Mouse (Mus musculus): ENCODE data around the gene Ptger3. TPM values are rescaled to one million over a fixed set of nuclear protein-coding genes. Genes with fewer than 3 reads are reported as not detected.

Gene Ptger3
- polyA plus RNA-seq, 2 experiments = 1.4 to 2.3 TPM

DNA sequence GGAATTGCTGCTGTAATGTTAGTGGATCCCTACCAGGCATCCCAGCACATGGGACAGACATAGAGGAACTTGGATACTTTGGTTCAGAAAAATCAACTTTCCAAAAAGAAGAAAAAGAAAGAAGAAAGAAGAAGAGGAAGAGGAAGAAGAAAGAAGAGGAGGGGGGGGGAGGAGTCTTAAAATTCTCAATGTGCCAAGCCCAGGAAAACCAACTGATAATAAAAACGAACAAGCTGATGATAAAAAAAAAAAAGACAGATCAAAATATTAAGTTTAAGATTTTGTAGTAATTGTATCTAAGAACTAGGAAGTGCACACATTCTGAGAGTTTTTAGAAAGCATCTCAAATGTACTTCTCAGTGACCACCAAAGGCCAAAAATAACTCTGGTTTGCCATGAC is 10.2 kb downstream of the Ptger3 start:
- DNase-seq (ENCODE audit: low read depth in 3 of 3, low spot score in 3 of 3) (no peak), ATAC-seq (ENCODE audit: insufficient read depth) (no peak)
- peaks cover 3 to 48% of the 10 kb centered on the region in 2 experiments; a peak in 3 of 4 replicates for H3K4me1 ChIP-seq (replicated peaks; ENCODE audit: control insufficient read depth in 2 of 2, insufficient read depth in 2 of 2, low read length in 1 of 2)
- no peaks in the 10 kb centered on the region for H3K36me3 ChIP-seq (replicated peaks; ENCODE audit: control insufficient read depth, insufficient read depth, low read depth)
- TF ChIP-seq CTCF (IDR thresholded peaks at IDR 0.05; ENCODE audit: low read depth) = no peak
- no peak for TF ChIP-seq EP300 (IDR thresholded peaks at IDR 0.05; ENCODE audit: low read depth)
- no peaks in the 10 kb centered on the region for H3K9me3 ChIP-seq (ENCODE audit: control insufficient read depth, low read length)
- no peak overlapping the region for H3K27ac ChIP-seq
- H3K27me3 ChIP-seq (ENCODE audit: control insufficient read depth, insufficient read depth, low read length) = no peaks in the 10 kb centered on the region
- 0% methylated on average over 1 of the region's 1 CpGs for WGBS (ENCODE audit: insufficient replicate concordance)
- no peak overlapping the region for H3K4me2 ChIP-seq (ENCODE audit: low read depth)
- H3K4me3 ChIP-seq (ENCODE audit: insufficient read depth in 1 of 2, low read depth in 2 of 2, low read length in 2 of 2) = no peak overlapping the region
- no peak overlapping the region for H3K9ac ChIP-seq (replicated peaks)

DNA sequence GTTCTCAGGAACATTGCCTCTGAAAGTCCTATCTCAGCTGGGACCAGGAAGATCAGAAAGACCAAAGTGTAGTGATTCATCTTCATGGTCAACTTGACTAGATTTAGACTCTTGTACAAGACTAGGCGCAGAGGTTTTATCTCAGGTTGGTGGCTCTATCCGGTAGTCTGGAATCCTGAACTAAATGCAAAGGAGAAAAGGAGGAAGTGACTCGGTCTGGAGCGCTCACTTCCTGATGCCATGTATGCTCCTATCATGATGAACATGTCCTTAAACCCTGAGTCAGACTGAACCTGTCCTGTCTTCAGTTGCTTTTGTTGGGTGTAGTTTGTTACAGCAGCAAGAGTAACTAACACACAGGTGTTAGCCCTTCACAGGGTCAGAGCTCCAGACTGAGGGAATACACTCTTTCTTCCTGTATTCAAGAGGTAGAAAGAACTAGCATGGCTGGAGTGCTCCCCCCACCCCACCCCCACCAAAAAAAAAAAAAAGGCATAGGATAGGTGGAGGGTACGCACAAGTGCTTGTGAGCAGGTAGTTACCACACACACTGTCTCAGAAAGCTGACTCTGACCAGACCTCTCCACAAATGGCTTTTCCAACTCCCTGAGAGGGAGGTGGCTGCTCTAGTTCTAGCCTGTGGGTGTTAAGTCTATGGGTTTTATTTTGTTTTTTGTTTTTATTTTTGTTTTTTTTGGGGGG is 11.9 kb downstream of the Ptger3 start:
- H3K4me2 ChIP-seq (ENCODE audit: low read depth) = no peak overlapping the region
- no peak overlapping the region for H3K4me3 ChIP-seq (ENCODE audit: insufficient read depth in 1 of 2, low read depth in 2 of 2, low read length in 2 of 2)
- DNase-seq (ENCODE audit: low read depth in 3 of 3, low spot score in 3 of 3) (no peak), ATAC-seq (ENCODE audit: insufficient read depth) (no peak)
- no peak overlapping the region for H3K27ac ChIP-seq
- H3K27me3 ChIP-seq (ENCODE audit: control insufficient read depth, insufficient read depth, low read length) = no peaks in the 10 kb centered on the region
- 38% methylated on average over 5 of the region's 5 CpGs for WGBS (ENCODE audit: insufficient replicate concordance)
- no peak overlapping the region for H3K9ac ChIP-seq (replicated peaks)
- H3K9me3 ChIP-seq (ENCODE audit: control insufficient read depth, low read length) = no peaks in the 10 kb centered on the region
- H3K4me1 ChIP-seq (replicated peaks; ENCODE audit: control insufficient read depth in 2 of 2, insufficient read depth in 2 of 2, low read length in 1 of 2) = peaks cover 3 to 48% of the 10 kb centered on the region in 2 experiments; a peak in 3 of 4 replicates
- TF ChIP-seq CTCF (IDR thresholded peaks at IDR 0.05; ENCODE audit: low read depth) = no peak
- no peak for TF ChIP-seq EP300 (IDR thresholded peaks at IDR 0.05; ENCODE audit: low read depth)
- no peaks in the 10 kb centered on the region for H3K36me3 ChIP-seq (replicated peaks; ENCODE audit: control insufficient read depth, insufficient read depth, low read depth)

DNA sequence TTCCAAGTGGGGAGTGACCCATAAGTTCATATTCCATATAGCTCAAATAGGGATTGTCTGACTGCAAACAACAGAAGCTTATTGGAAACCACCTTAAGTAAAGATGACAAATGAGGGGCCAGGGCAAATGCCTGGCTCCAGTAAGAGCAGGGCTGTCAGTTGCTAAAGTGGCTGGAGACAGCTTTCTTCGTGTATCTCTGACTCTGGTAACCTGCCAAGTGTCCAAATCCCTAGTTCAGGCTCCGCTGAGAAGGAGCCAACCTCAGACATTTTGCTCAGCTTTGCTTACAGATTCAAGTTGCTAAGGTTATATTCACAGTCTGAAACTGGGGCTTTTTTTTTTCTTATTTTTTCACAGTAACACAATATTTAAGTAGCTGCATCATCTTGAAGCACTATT is 12.7 kb downstream of the Ptger3 start:
- H3K4me1 ChIP-seq (replicated peaks; ENCODE audit: control insufficient read depth in 2 of 2, insufficient read depth in 2 of 2, low read length in 1 of 2) = peaks cover 3 to 48% of the 10 kb centered on the region in 2 experiments; a peak in 3 of 4 replicates
- no peak overlapping the region for H3K27ac ChIP-seq
- no peak overlapping the region for H3K9ac ChIP-seq (replicated peaks)
- TF ChIP-seq CTCF (IDR thresholded peaks at IDR 0.05; ENCODE audit: low read depth) (no peak), EP300 (IDR thresholded peaks at IDR 0.05; ENCODE audit: low read depth) (no peak)
- no peaks in the 10 kb centered on the region for H3K9me3 ChIP-seq (ENCODE audit: control insufficient read depth, low read length)
- no peak overlapping the region for H3K4me2 ChIP-seq (ENCODE audit: low read depth)
- ATAC-seq (ENCODE audit: insufficient read depth) = no peak
- no peaks in the 10 kb centered on the region for H3K36me3 ChIP-seq (replicated peaks; ENCODE audit: control insufficient read depth, insufficient read depth, low read depth)
- H3K4me3 ChIP-seq (ENCODE audit: insufficient read depth in 1 of 2, low read depth in 2 of 2, low read length in 2 of 2) = no peak overlapping the region
- H3K27me3 ChIP-seq (ENCODE audit: control insufficient read depth, insufficient read depth, low read length) = no peaks in the 10 kb centered on the region
- 48% methylated on average over 2 of the region's 2 CpGs for WGBS (ENCODE audit: insufficient replicate concordance)
- DNase-seq (ENCODE audit: low read depth in 3 of 3, low spot score in 3 of 3) = no peak

DNA sequence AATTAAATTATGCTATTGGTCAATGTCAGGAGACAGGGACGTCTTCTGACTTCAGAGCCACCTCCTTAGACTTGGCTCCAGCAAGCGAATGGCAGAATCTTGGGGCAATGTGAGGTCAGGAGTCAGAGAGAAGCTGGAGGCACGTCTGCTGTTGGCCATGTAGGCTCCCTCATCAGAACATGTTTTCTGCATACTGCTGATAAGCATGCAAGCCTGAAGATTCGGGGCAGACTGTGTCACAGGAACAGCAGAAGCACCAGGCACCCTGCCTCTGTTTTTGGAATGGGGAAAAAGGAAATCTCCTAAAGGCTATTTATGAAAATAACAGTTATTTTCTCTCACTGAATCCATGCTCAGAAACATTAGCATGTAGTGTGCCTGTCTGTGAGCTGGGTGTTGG is 13.6 kb downstream of the Ptger3 start:
- Histone ChIP-seq H3K4me2 (ENCODE audit: low read depth) (no peak overlapping the region), H3K9ac (replicated peaks) (no peak overlapping the region), H3K36me3 (replicated peaks; ENCODE audit: control insufficient read depth, insufficient read depth, low read depth) (no peaks in the 10 kb centered on the region), H3K27me3 (ENCODE audit: control insufficient read depth, insufficient read depth, low read length) (no peaks in the 10 kb centered on the region), H3K9me3 (ENCODE audit: control insufficient read depth, low read length) (no peaks in the 10 kb centered on the region), H3K4me1 (replicated peaks; ENCODE audit: control insufficient read depth in 2 of 2, insufficient read depth in 2 of 2, low read length in 1 of 2) (peaks cover 3 to 46% of the 10 kb centered on the region in 2 experiments; a peak in 3 of 4 replicates), H3K4me3 (ENCODE audit: insufficient read depth in 1 of 2, low read depth in 2 of 2, low read length in 2 of 2) (no peak overlapping the region), H3K27ac (no peak overlapping the region)
- peak; percentile 77 for ATAC-seq (ENCODE audit: insufficient read depth)
- DNase-seq (ENCODE audit: low read depth in 3 of 3, low spot score in 3 of 3) = peak in 2 of 3 experiments; percentile 26
- TF ChIP-seq EP300 (IDR thresholded peaks at IDR 0.05; ENCODE audit: low read depth) = no peak; the same call in 1 of the 2 replicates
- TF ChIP-seq CTCF (IDR thresholded peaks at IDR 0.05; ENCODE audit: low read depth) = no peak
- 16% methylated on average over 4 of the region's 4 CpGs for WGBS (ENCODE audit: insufficient replicate concordance)

DNA sequence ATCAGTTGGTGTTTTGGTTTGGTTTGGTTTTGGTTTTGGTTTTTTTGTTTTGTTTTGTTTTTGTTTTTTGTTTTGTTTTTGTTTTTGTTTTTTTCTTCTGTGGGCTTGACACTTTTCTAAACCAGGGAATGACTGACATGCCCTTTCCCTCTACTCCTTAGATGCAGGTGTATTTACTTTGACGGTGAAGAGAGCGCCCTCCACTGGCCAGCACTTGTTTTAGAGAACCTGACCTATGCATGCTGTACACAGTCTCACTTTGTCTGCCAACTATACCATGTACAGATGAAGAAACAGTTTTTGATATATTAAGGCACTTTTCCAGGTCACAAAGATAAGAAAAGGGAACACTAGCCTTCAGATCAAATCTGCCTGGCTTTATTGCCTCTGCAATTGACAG is 15.1 kb downstream of the Ptger3 start:
- no peak overlapping the region for H3K4me2 ChIP-seq (ENCODE audit: low read depth)
- ATAC-seq (ENCODE audit: insufficient read depth) = no peak
- no peak for DNase-seq (ENCODE audit: low read depth in 3 of 3, low spot score in 3 of 3)
- WGBS (ENCODE audit: insufficient replicate concordance) = 13% methylated on average over 2 of the region's 2 CpGs
- no peak overlapping the region for H3K4me3 ChIP-seq (ENCODE audit: insufficient read depth in 1 of 2, low read depth in 2 of 2, low read length in 2 of 2)
- no peak overlapping the region for H3K9ac ChIP-seq (replicated peaks)
- H3K27me3 ChIP-seq (ENCODE audit: control insufficient read depth, insufficient read depth, low read length) = no peaks in the 10 kb centered on the region
- H3K4me1 ChIP-seq (replicated peaks; ENCODE audit: control insufficient read depth in 2 of 2, insufficient read depth in 2 of 2, low read length in 1 of 2) = peaks cover 3 to 32% of the 10 kb centered on the region in 2 experiments; a peak in 3 of 4 replicates
- no peaks in the 10 kb centered on the region for H3K9me3 ChIP-seq (ENCODE audit: control insufficient read depth, low read length)
- H3K36me3 ChIP-seq (replicated peaks; ENCODE audit: control insufficient read depth, insufficient read depth, low read depth) = no peaks in the 10 kb centered on the region
- no peak overlapping the region for H3K27ac ChIP-seq
- TF ChIP-seq CTCF (IDR thresholded peaks at IDR 0.05; ENCODE audit: low read depth) (peak; percentile 38; the same call in 1 of the 2 replicates), EP300 (IDR thresholded peaks at IDR 0.05; ENCODE audit: low read depth) (no peak)
